In the genomic region with DNA sequence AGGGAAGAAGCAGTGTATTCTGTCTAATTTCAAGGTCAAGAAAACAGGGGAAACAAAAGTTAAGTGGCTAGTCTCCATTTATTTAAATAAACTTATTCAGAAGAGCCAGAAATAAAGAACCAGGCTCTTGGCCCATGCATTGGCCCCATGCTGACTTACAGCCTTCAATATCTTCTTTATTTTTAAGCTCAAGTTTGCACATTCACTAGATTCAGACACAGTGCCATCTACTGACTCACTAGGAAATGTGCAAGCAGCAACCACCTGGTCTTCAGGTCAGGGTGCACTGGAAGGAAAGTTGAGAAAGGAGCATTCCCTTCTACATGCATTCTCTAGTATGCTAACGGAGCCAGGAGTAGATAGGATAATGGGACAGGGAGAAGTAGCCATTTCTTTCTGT, we compare ENCODE assay signal across 8 mouse cellular contexts.
DNase-seq lines count a peak whose midpoint lies in the region; ATAC-seq and TF ChIP-seq lines count a peak whose summit lies in the region.

No protein-coding gene starts in this region.

- H3K36me3 ChIP-seq in embryonic facial prominence, embryonic 11.5 days (replicated peaks; ENCODE audit: control insufficient read depth, insufficient read depth, low read depth, low read length): no peaks in the 10 kb centered on the region
- no peaks in the 10 kb centered on the region for H3K36me3 ChIP-seq in embryonic facial prominence, embryonic 10.5 days (replicated peaks)
- no peaks in the 10 kb centered on the region for H3K36me3 ChIP-seq in hindbrain, embryonic 16.5 days (ENCODE audit: control insufficient read depth, insufficient read depth, low read length)
- no peaks in the 10 kb centered on the region for H3K36me3 ChIP-seq in liver, postnatal 0 days (replicated peaks; ENCODE audit: insufficient read depth, low read length)

- no peak overlapping the region for H3K9ac ChIP-seq in embryonic facial prominence, embryonic 11.5 days (replicated peaks; ENCODE audit: low read length)
- no peak overlapping the region for H3K9ac ChIP-seq in hindbrain, embryonic 16.5 days (ENCODE audit: low read depth, low read length)
- no peak overlapping the region for H3K9ac ChIP-seq in liver, postnatal 0 days (replicated peaks)

- H3K9me3 ChIP-seq in embryonic facial prominence, embryonic 11.5 days (replicated peaks; ENCODE audit: control insufficient read depth, low read length): no peaks in the 10 kb centered on the region
- no peaks in the 10 kb centered on the region for H3K9me3 ChIP-seq in embryonic facial prominence, embryonic 10.5 days
- H3K9me3 ChIP-seq in hindbrain, embryonic 16.5 days (ENCODE audit: control insufficient read depth, low read length): no peaks in the 10 kb centered on the region
- no peaks in the 10 kb centered on the region for H3K9me3 ChIP-seq in liver, postnatal 0 days (ENCODE audit: low read length)

- peak; percentile 60 for DNase-seq in embryonic facial prominence, embryonic 11.5 days (ENCODE audit: low spot score)
- no peak for DNase-seq in embryonic facial prominence, embryonic 10.5 days (ENCODE audit: low spot score)
- peak; percentile 61 for DNase-seq in 3T3-L1 (ENCODE audit: low read depth, low spot score)
- DNase-seq in cerebellum, adult 9-11 months: peak; percentile 42
- no peak for DNase-seq in liver, postnatal 0 days
- no peak for DNase-seq in right cerebral cortex, postnatal 25 days

- ATAC-seq in embryonic facial prominence, embryonic 11.5 days (replicated peaks; ENCODE audit: insufficient number of reproducible peaks, low FRiP score, low TSS enrichment, low read depth): no peak
- ATAC-seq in hindbrain, embryonic 16.5 days: peak; percentile 78
- no peak for ATAC-seq in liver, postnatal 0 days
- ATAC-seq in inflammation-experienced regulatory T-cells, adult 6 months: no peak

- peak; percentile 30 for TF ChIP-seq CTCF in liver, postnatal 0 days (IDR thresholded peaks at IDR 0.05; ENCODE audit: low read depth)

- no peak overlapping the region for H3K4me3 ChIP-seq in embryonic facial prominence, embryonic 11.5 days (ENCODE audit: low read depth, low read length)
- H3K4me3 ChIP-seq in embryonic facial prominence, embryonic 10.5 days: no peak overlapping the region
- no peak overlapping the region for H3K4me3 ChIP-seq in hindbrain, embryonic 16.5 days (ENCODE audit: low read length)
- H3K4me3 ChIP-seq in liver, postnatal 0 days (ENCODE audit: low read depth, low read length): no peak overlapping the region

- no peak for TF ChIP-seq EP300 in liver, postnatal 0 days (IDR thresholded peaks at IDR 0.05; ENCODE audit: low read depth)

- no peaks in the 10 kb centered on the region for H3K27me3 ChIP-seq in embryonic facial prominence, embryonic 11.5 days (ENCODE audit: control insufficient read depth, insufficient read depth, low read length)
- H3K27me3 ChIP-seq in embryonic facial prominence, embryonic 10.5 days (replicated peaks; ENCODE audit: low read depth, poor library complexity, severe bottlenecking): no peaks in the 10 kb centered on the region
- no peaks in the 10 kb centered on the region for H3K27me3 ChIP-seq in hindbrain, embryonic 16.5 days (replicated peaks; ENCODE audit: control insufficient read depth, insufficient read depth, low read length)
- H3K27me3 ChIP-seq in liver, postnatal 0 days (ENCODE audit: insufficient read depth, low read length): no peaks in the 10 kb centered on the region

- no peak overlapping the region for H3K4me2 ChIP-seq in embryonic facial prominence, embryonic 11.5 days (ENCODE audit: low read depth, low read length)
- H3K4me2 ChIP-seq in hindbrain, embryonic 16.5 days (ENCODE audit: low read length): no peak overlapping the region
- no peak overlapping the region for H3K4me2 ChIP-seq in liver, postnatal 0 days (ENCODE audit: low read depth, low read length)

- H3K4me1 ChIP-seq in embryonic facial prominence, embryonic 11.5 days (ENCODE audit: control insufficient read depth, insufficient read depth, low read length): no peaks in the 10 kb centered on the region
- H3K4me1 ChIP-seq in embryonic facial prominence, embryonic 10.5 days: no peaks in the 10 kb centered on the region
- H3K4me1 ChIP-seq in hindbrain, embryonic 16.5 days (ENCODE audit: control insufficient read depth, insufficient read depth, low read depth, low read length): no peaks in the 10 kb centered on the region
- H3K4me1 ChIP-seq in liver, postnatal 0 days (ENCODE audit: insufficient read depth): no peaks in the 10 kb centered on the region

- no peak overlapping the region for H3K27ac ChIP-seq in embryonic facial prominence, embryonic 11.5 days (replicated peaks; ENCODE audit: low read depth, low read length)
- H3K27ac ChIP-seq in embryonic facial prominence, embryonic 10.5 days (replicated peaks): no peak overlapping the region
- H3K27ac ChIP-seq in hindbrain, embryonic 16.5 days (ENCODE audit: low read depth, low read length): no peak overlapping the region
- H3K27ac ChIP-seq in liver, postnatal 0 days (ENCODE audit: low read depth): no peak overlapping the region

- 27% methylated on average over 1 of the region's 1 CpGs for WGBS in embryonic facial prominence, embryonic 11.5 days
- WGBS in embryonic facial prominence, embryonic 10.5 days: 17% methylated on average over 1 of the region's 1 CpGs
- 27% methylated on average over 1 of the region's 1 CpGs for WGBS in hindbrain, embryonic 16.5 days
- 30% methylated on average over 1 of the region's 1 CpGs for WGBS in liver, postnatal 0 days (ENCODE audit: insufficient replicate concordance)

Comparison
In these comparisons a context has a peak if more than half of its experiments do, and no peak if none do; other contexts are left out.
1. DNase-seq: peak in embryonic facial prominence, embryonic 11.5 days (single experiment), 3T3-L1 (single experiment) and cerebellum, adult 9-11 months (single experiment); none in embryonic facial prominence, embryonic 10.5 days (single experiment), liver, postnatal 0 days (single experiment) and right cerebral cortex, postnatal 25 days (single experiment).